Mouse (Mus musculus) lung, embryonic 14.5 days (tissue): Measurements from ENCODE around the gene Prkcb. TPM values are rescaled to one million over a fixed set of nuclear protein-coding genes. Genes with fewer than 3 reads are reported as not detected.
A peak's percentile ranks its signal among the peaks of the same experiment; 100 is the strongest.

Experiments
- ATAC-seq: fragments of 200-750 bp; cut with Nextera tagmentation; 2 replicates; pipeline ENCODE4 v1.8.0; 2017; ENCODE audit warnings: mild to moderate bottlenecking, moderate TSS enrichment, moderate library complexity; ENCODE audit not compliant: insufficient read depth
- DNase-seq: peaks from one replicate; pipeline ENCODE4 v3.0.0-alpha.2; 2015
- H3K27ac ChIP-seq: fragments of 300-500 bp; sonication (generic); 2 replicates; pipeline ENCODE4 v1.5.1; 2014; ENCODE audit warnings: low read depth, mild to moderate bottlenecking, moderate library complexity
- H3K27me3 ChIP-seq: fragments of 300-500 bp; sonication (generic); 2 replicates; pipeline ENCODE4 v1.6.1; 2014; ENCODE audit warnings: low read length, control low read depth; ENCODE audit not compliant: insufficient read depth
- H3K36me3 ChIP-seq: fragments of 300-500 bp; sonication (generic); 2 replicates; pipeline ENCODE4 v1.6.1; 2014; ENCODE audit warnings: control low read depth; ENCODE audit not compliant: insufficient read depth
- H3K4me1 ChIP-seq: fragments of 300-500 bp; sonication (generic); 2 replicates; pipeline ENCODE4 v1.6.1; 2014; ENCODE audit warnings: antibody characterized with exemption, control low read depth; ENCODE audit not compliant: insufficient read depth
- H3K4me2 ChIP-seq: fragments of 300-500 bp; sonication (generic); 2 replicates; pipeline ENCODE4 v1.6.1; 2014; ENCODE audit warnings: mild to moderate bottlenecking
- H3K4me3 ChIP-seq: fragments of 300-500 bp; sonication (generic); 2 replicates; pipeline ENCODE4 v1.5.1; 2014; ENCODE audit warnings: low read depth, low read length
- H3K9ac ChIP-seq: fragments of 300-500 bp; sonication (generic); 2 replicates; pipeline ENCODE4 v1.6.1; 2014
- H3K9me3 ChIP-seq: fragments of 300-500 bp; sonication (generic); 2 replicates; pipeline ENCODE4 v1.6.1; 2016; ENCODE audit warnings: low read depth, low read length, control low read depth
- CTCF ChIP-seq: IDR thresholded peaks from 2 replicates; pipeline ENCODE4 v1.5.1; 2016; ENCODE audit warnings: antibody characterized with exemption, low read depth
- WGBS: fragments of 180-500 bp; shearing (Covaris S2); extraction: QIAGEN DNeasy Blood & Tissue Kit; methylation state at CpG from one replicate; pipeline ENCODE4 v1.1.7; 2014; 5-methylcytosine and 5-hydroxymethylcytosine counted together
- polyA plus RNA-seq: library from polyadenylated mRNA; unstranded; fragments of >200 nt; fragmentation: Nextera tagmentation; extraction: Ambion mirVana; gene quantifications from 2 replicates; pipeline ENCODE4 v1.2.1, GENCODE M21; 2014

The Prkcb gene
- polyA plus RNA-seq, 1 experiment from 2014 or later, result 9.7 TPM

GRCm38 (mm10) chr7:122350741-122351140, 62.2 kb downstream of the Prkcb start:
- H3K27me3 ChIP-seq, result no peaks in the 10 kb centered on the region
- no peaks in the 10 kb centered on the region for H3K36me3 ChIP-seq
- no peak overlapping the region for H3K27ac ChIP-seq
- no peak overlapping the region for H3K4me2 ChIP-seq
- WGBS, result 63% methylated on average over 2 of the region's 2 CpGs
- no peak overlapping the region for H3K4me3 ChIP-seq
- DNase-seq (no peak), ATAC-seq (no peak)
- no peak overlapping the region for H3K9ac ChIP-seq
- H3K9me3 ChIP-seq, result no peaks in the 10 kb centered on the region
- TF ChIP-seq CTCF, result no peak
- H3K4me1 ChIP-seq, result no peaks in the 10 kb centered on the region

DNA sequence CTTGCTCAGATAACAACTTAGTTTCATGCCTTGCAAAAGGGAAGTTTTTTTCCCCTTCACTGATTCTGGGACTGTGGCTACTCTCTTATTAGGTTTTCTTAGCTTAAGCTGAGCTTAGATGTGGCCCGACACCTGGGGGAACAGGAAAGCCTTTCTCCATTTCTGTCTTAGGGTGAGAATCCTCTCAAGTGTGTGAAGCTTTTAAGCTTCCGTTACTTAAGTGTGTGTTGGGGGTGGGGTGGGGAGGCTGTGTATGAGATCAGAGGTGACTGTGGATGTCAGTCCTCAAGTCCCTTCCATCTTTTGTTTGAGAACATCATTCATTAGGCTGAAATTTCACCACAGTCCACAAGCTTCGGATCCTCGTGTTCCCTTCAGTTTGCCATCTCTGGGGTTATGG, 63.3 kb downstream of the Prkcb start:
- WGBS, result 75% methylated on average over 4 of the region's 4 CpGs

GRCm38 (mm10) chr7:122352566-122353277, 64.2 kb downstream of the Prkcb start:
- DNase-seq (peak; percentile 10), ATAC-seq (no peak)
- no peak for TF ChIP-seq CTCF
- no peaks in the 10 kb centered on the region for H3K27me3 ChIP-seq
- no peak overlapping the region for H3K4me2 ChIP-seq
- no peaks in the 10 kb centered on the region for H3K9me3 ChIP-seq
- no peak overlapping the region for H3K4me3 ChIP-seq
- H3K36me3 ChIP-seq, result no peaks in the 10 kb centered on the region
- no peak overlapping the region for H3K9ac ChIP-seq
- no peak overlapping the region for H3K27ac ChIP-seq
- no peaks in the 10 kb centered on the region for H3K4me1 ChIP-seq
- WGBS, result 59% methylated on average over 12 of the region's 12 CpGs

More for the DNA sequence above, 63.3 kb downstream of the Prkcb start:
- Histone ChIP-seq H3K4me1 (no peaks in the 10 kb centered on the region), H3K4me3 (no peak overlapping the region), H3K9ac (no peak overlapping the region), H3K27ac (no peak overlapping the region), H3K9me3 (no peaks in the 10 kb centered on the region), H3K36me3 (no peaks in the 10 kb centered on the region), H3K4me2 (no peak overlapping the region), H3K27me3 (no peaks in the 10 kb centered on the region)
- TF ChIP-seq CTCF, result no peak
- DNase-seq (no peak), ATAC-seq (no peak)

GRCm38 (mm10) chr7:122353329-122353728, 64.8 kb downstream of the Prkcb start:
- Histone ChIP-seq H3K9ac (no peak overlapping the region), H3K27ac (no peak overlapping the region), H3K36me3 (no peaks in the 10 kb centered on the region), H3K4me3 (no peak overlapping the region), H3K9me3 (no peaks in the 10 kb centered on the region), H3K4me2 (no peak overlapping the region), H3K27me3 (no peaks in the 10 kb centered on the region), H3K4me1 (no peaks in the 10 kb centered on the region)
- no peak for TF ChIP-seq CTCF
- 55% methylated on average over 4 of the region's 4 CpGs for WGBS
- peak; percentile 24 for DNase-seq
- ATAC-seq, result no peak

GRCm38 (mm10) chr7:122356941-122357340, 68.4 kb downstream of the Prkcb start:
- no peak for TF ChIP-seq CTCF
- Histone ChIP-seq H3K4me3 (no peak overlapping the region), H3K27ac (no peak overlapping the region), H3K27me3 (no peaks in the 10 kb centered on the region), H3K9ac (no peak overlapping the region), H3K4me1 (no peaks in the 10 kb centered on the region), H3K9me3 (no peaks in the 10 kb centered on the region), H3K36me3 (no peaks in the 10 kb centered on the region), H3K4me2 (no peak overlapping the region)
- WGBS, result 12% methylated on average over 2 of the region's 2 CpGs
- no peak for DNase-seq
- no peak for ATAC-seq

GRCm38 (mm10) chr7:122357847-122358246, 69.3 kb downstream of the Prkcb start:
- 67% methylated on average over 7 of the region's 7 CpGs for WGBS
- no peak for TF ChIP-seq CTCF
- H3K4me3 ChIP-seq, result no peak overlapping the region
- H3K27me3 ChIP-seq, result no peaks in the 10 kb centered on the region
- peak; percentile 71 for DNase-seq
- no peak overlapping the region for H3K27ac ChIP-seq
- no peaks in the 10 kb centered on the region for H3K36me3 ChIP-seq
- H3K9ac ChIP-seq, result no peak overlapping the region
- H3K9me3 ChIP-seq, result no peaks in the 10 kb centered on the region
- ATAC-seq, result no peak
- H3K4me1 ChIP-seq, result no peaks in the 10 kb centered on the region
- H3K4me2 ChIP-seq, result no peak overlapping the region

DNA sequence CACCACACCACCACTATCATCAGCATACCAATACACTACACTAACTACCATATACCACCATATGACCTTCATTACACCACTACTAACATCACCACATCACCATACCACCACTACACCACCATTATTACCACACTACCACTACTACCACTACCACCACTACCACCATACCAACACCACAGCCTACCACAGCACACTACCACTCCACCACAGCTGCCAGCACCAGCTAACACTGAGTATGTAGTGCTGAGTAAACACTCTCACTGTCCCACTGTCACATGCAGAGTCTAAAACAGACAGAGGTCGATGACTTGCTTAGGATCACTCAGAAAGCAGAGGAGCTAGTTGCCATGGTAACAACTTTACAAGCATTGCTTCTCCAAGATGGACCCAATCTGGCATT, 78.1 kb downstream of the Prkcb start:
- Histone ChIP-seq H3K4me3 (no peak overlapping the region), H3K36me3 (no peaks in the 10 kb centered on the region), H3K4me2 (no peak overlapping the region), H3K27me3 (no peaks in the 10 kb centered on the region), H3K9me3 (no peaks in the 10 kb centered on the region), H3K9ac (no peak overlapping the region), H3K4me1 (no peaks in the 10 kb centered on the region), H3K27ac (no peak overlapping the region)
- no peak for DNase-seq
- no peak for TF ChIP-seq CTCF
- 64% methylated on average over 1 of the region's 1 CpGs for whole genome bisulfite sequencing
- no peak for ATAC-seq
